Mouse (Mus musculus) embryo, embryonic 11.5 days (tissue): ENCODE measurements around the gene Pik3ca.

Experiments
- DNase-seq: peaks from one replicate; pipeline ENCODE4 v3.0.0-alpha.2; 2012; ENCODE audit warnings: low read depth, low spot score

Gene Pik3ca

DNA sequence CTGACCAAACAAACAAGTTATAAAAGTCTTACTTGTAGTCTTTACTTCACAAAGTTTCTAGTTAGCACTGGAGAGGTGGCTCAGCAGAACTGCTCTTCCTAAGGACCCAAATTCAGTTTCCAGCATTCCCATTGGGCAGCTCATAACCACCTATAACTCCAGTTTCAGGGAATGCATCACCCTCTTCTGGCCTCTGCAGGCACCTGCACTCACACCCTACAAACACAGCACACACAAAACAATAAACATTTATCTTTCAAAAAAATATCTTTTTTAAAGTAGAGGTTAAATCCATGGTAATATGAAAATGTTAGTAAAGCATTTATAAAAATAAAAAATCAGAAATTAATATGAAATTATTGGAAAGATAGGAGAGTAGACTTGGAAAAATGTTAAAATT is 44.2 kb downstream of the Pik3ca start:
- no peak for DNase-seq

DNA sequence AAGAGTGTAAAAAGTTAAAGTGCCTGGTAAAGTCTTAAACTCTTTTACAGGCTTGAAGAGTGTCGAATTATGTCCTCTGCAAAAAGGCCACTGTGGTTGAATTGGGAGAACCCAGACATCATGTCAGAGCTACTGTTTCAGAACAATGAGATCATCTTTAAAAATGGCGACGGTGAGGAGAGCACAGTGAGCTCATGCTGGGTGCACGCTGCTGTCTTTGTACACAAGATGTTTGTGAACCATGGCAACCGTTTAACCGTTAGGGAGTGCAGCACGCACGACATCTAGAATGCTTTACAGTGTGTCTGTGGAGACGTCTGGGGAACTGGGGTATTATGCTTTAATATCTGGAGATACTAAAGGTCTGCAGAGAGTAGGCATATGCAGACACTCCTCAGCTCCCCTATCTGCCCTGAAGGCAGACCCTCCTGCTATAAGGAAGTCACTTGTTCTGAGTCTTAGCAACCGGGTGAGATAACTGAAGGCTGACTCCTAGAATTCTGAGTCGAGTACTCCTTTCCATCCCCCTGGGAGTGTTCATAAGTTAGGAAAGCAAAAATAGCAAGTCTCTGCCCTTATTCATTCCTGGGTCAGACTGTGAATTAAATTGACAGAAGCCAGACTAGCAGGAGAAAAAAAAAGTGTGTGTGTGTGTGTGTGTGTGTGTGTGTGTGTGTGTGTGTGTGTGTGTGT is 57.0 kb downstream of the Pik3ca start:
- no peak for DNase-seq

DNA sequence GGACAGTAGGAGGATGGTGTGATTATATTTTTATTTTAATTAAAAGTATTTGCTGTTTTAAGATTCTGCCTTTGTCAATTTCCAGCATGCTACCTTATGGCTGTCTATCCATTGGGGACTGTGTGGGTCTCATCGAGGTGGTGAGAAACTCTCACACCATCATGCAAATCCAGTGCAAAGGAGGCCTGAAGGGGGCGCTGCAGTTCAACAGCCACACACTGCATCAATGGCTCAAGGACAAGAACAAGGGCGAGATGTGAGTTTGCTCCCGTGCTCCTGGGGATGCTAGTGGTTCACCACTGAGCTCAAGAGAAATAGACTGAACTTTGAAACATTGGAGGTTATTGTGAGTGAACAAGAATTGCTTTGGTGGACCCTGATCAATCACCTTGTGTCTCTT is 62.3 kb downstream of the Pik3ca start:
- no peak for DNase-seq

GRCm38 (mm10) chr3:32467321-32467720 is 69.8 kb downstream of the Pik3ca start:
- no peak for DNase-seq

DNA sequence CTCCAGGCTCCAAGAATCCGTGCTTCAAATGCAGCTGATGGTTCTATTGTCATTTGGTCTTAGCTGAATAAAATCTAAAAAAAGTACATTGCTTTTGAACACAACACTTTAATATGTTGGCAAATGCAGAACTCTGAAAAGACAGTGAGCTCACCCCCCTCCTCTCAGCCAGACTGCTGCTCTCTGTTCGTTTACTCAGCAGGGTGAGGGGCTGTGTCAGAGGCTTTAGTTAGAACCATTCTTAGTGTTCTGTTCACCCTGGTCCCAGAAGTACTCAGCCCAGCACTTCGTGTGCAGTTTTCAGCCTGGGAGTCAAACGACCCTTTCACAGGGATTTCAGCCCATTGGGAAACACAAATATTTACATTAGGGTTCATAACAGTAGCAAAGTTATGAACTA is 70.9 kb downstream of the Pik3ca start:
- DNase-seq = no peak

DNA sequence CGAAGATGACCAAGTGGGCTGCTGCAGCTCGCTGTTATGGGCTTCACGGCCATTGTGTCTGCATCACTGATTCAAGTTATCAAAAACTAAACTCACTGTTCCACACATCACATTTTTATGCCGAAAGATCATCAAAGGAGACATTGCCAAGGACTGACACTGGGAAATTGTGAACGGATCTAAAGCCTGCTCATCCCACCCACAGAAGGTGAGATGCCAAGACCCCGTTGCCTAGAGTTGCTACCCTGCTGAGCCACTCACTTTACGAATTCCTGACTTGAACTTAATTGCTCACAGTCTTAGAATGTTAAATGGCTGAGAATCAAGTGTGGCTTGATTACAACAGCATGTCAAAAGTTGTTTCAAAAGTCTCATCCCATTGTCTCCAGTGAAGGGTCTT is 73.0 kb downstream of the Pik3ca start:
- no peak for DNase-seq

DNA sequence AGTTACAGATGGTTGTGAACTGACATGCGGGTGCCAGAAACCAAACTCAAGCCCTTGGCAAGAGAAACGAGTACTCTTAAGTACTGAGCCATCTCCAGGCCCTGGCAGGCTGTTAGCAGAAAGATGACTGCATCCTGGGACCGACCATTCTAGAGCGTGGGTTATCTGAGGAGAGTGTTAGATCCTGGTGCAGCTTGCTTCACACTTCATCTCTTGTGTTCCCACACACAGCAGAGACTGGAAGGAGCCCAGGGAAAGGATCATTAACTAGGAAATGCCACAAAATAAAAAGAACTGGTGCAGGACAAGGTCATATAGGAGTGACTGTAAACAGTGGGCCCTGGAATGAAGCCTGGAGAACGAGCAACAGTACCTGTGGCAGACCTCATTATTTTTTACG is 73.6 kb downstream of the Pik3ca start:
- no peak for DNase-seq

GRCm38 (mm10) chr3:32472191-32472900 is 74.9 kb downstream of the Pik3ca start:
- DNase-seq = no peak

- no peak for DNase-seq
Measured at GRCm38 (mm10) chr3:32473184-32473583, 75.7 kb downstream of the Pik3ca start.

DNA sequence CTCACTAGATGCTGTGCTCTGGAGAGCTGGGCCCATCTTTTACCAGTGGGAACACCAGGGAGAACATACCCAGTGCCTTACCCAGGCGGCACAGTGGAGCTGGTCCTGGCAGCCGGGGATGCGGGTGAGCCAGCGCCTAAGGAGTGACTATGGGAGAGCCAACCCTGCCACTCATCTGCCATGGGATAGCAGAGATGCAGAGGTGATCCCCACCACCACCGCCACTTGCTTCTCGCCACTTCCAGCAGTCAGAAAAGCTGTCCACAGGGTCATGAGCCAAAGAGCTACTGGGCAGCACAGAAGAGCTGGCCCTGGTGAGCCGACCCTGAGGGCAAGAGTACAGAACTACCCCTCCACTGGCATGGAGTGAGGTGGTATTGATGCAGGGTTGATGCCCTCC is 82.5 kb downstream of the Pik3ca start:
- DNase-seq = no peak

DNA sequence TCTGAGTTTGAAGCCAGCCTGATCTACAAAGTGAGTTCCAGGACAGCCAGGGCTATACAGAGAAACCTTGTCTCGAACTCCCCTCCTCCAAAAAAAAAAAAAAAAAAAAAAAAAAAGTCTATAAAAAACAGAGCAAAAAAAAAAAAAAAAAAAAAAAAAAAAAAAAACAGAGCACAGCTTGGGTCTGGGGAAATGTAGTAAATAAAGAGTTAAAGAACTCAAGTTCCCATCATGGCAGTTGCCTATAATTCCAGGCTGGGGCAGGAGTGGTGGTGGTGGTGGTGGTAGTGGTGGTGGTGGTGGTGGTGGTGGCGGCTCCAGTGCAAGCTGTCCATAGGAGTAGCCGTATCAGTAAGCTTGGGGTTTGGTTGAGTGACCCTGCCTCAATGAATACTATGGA is 85.6 kb downstream of the Pik3ca start:
- no peak for DNase-seq

DNA sequence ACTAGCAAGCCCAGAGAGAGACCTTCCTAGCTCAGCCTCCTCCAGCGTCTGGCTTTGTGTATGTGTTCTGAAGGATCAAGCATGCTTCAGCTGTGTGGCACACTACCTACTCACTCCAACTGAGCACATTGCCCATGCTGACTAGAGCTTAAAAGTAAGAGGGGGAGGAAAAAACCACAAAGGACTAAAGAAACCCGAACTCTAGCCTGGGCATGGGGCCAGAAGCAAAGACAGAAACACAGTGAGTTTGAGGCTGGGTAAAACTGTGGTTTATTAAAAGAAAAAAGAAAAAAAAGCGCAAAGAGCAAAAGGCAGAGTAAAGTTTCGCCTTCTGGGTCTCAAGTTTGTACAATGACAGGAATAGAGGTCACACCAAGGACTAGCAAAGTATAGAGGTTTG is 89.1 kb downstream of the Pik3ca start:
- no peak for DNase-seq

GRCm38 (mm10) chr3:32488172-32488571 is 90.7 kb downstream of the Pik3ca start:
- DNase-seq = no peak

DNA sequence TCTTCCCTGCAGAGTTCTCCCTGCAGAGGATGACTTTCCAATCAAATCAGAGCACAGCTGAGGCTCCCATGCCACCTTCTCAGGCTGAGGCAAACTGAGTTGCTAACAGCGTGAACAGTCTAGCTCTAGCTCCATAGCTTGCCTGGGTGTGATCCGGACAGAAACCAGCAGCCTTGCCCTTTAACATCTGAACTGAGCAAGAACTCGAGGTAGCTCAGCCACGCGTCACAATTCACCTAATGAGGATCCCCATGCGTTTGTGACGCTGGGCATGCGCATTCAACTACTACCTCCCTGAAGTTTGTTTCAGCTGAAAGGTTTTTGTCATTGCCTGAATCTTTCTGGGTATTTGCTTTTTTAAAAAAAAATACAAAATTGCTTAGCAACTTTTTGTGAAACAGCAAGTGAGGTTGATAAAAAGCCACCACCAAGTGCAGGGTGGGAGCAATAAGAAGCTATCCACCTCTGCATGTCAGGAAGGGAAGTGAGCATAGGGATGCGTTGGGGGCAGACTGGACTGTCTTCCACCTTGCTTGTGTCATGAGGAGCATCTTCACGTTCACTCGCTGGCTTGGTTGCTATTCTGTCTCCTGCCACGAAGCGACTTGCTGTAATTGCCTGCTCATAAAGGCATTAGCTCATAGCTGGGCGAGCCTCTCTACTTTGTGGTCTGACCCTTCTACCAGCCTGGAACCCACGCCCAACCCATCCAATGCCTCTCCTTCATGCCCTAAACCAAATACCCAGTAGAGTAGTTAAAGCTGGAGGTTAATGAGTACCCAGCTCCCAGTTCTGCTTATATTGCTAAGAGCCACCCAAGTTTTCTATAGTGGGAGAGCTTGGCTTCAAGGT is 92.8 kb downstream of the Pik3ca start:
- DNase-seq = no peak

DNA sequence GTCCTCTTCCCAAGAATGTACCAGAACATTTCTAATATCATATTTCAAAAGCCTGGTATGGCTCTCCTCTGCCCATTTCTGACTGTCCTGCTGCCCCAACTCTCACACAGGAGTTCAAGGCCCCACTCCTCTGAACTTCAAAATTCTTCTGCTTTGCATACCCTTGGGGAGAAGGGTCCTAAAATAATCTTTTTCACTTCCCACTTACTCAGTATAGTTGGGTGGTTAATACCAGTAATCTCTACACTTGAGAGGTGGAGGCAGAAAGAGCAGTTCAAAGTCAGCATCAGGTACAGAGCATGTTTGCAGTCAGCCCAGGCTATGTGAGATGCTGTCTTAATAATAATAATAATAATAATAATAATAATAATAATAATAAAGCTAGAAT is 93.5 kb downstream of the Pik3ca start:
- DNase-seq = no peak

DNA sequence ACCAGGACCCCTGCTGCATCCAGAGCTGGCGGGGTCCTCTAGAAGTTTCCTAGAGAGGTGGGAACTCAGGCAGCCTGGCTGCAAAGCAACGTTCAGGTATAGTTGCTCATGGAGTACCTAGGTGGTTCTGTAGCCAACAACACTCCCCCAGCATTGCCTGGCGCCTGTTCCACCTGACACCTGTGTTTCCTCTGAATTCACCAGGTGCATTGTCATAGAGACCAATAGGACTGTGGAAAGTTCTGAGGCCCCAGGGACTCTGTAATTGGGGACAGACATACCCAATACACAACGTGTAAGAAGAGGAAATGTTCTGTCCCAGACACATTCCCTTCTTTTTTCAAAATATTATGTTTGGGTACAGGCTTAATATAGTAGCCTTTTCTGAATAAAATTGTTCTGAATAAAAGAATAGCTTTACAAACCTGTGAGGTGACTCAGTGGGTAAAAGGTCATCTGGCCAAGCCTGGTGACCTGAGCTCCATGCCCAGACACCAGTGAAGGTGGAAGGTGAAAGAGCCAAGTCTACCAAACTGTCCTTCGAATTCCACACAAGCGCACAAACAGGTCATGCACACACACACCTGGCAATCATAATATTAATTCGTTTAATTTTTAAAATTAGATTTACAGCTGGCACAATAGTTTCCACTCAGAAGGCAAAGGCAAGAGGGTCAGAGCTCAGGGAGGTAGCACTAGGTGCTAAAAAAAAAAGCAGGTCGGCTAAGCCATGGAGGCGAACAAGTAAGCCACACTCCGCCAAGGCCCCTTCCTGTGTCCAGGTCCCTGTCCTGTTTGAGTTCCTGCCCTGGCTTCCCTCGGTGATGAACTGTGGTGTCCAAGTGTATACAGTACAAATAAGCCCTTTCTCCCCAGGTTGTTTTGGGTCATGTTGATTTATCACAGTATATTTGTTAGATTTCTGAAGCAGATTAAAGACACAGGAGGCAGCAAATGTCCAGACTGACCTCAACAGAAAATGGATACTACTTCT is 94.9 kb downstream of the Pik3ca start, which contains the start of gene Kcnmb3:
Kcnmb3 (minus strand) TSS at position 135 of the 994 bp plus-strand sequence.
- no peak for DNase-seq

DNA sequence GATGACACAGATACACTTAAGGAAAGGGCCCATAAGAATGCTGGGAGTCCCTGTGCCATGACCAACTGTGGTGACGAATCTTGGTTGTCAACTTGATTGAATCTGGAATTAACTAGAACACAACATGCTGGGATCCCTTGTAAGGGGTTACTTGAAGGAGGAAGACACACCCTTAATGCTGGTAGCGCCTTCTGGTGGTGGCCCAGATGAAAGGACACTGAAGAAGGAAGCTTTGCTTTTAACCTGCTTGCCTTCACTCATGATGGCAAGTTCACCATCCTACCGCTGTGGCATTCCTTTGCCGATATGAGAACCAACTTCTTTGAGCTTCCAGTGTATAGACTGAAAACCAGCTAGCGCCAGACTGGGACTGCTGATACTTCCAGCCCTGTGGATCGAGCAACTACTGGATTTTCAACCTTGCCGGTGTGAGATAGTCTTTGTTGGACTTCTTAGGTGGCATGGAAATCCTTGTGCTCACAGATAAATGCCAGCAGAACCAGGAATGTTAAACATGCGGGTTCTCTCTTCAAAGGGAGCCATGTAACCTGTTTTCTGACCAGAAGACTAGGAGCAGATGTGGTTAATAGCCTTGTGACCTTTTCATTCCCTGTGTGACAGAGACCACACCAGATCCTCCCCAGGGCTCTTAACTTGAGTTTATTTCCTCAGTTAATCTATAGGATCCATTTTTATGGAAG is 97.1 kb downstream of the Pik3ca start:
- DNase-seq = no peak

GRCm38 (mm10) chr3:32495088-32495770 is 97.8 kb downstream of the Pik3ca start:
- DNase-seq = no peak

- no peak for DNase-seq
Measured at GRCm38 (mm10) chr3:32495856-32496710, 98.6 kb downstream of the Pik3ca start.
